Mouse (Mus musculus): ENCODE measurements around the gene Rerg. TPM values are rescaled to one million over a fixed set of nuclear protein-coding genes. Genes with fewer than 3 reads are reported as not detected.

The Rerg gene
- polyA plus RNA-seq, 1 experiment, result not detected

GRCm38 (mm10) chr6:137201166-137201565, 30.9 kb upstream of the Rerg start:
- TF ChIP-seq CTCF (IDR thresholded peaks at IDR 0.05; ENCODE audit: insufficient read depth, low read depth, low read length) (no peak), POLR2A (IDR thresholded peaks at IDR 0.05; ENCODE audit: insufficient read depth, low read depth, low read length) (no peak)
- 98% methylated on average over 3 of the region's 3 CpGs for WGBS
- Histone ChIP-seq H3K4me1 (ENCODE audit: control insufficient read depth, insufficient read depth, low read length) (no peaks in the 10 kb centered on the region), H3K4me3 (ENCODE audit: insufficient read depth, low read depth, low read length) (no peak overlapping the region), H3K27ac (ENCODE audit: insufficient read depth, low read depth, low read length) (no peak overlapping the region)

- H3K27ac ChIP-seq (ENCODE audit: insufficient read depth, low read depth, low read length), result no peak overlapping the region
- no peak for TF ChIP-seq POLR2A (IDR thresholded peaks at IDR 0.05; ENCODE audit: insufficient read depth, low read depth, low read length)
- no peak for TF ChIP-seq CTCF (IDR thresholded peaks at IDR 0.05; ENCODE audit: insufficient read depth, low read depth, low read length)
- H3K4me3 ChIP-seq (ENCODE audit: insufficient read depth, low read depth, low read length), result no peak overlapping the region
- 15% methylated on average over 6 of the region's 6 CpGs for whole genome bisulfite sequencing
- H3K4me1 ChIP-seq (ENCODE audit: control insufficient read depth, insufficient read depth, low read length), result peaks cover 3% of the 10 kb centered on the region
Measured at GRCm38 (mm10) chr6:137192063-137192462, 21.8 kb upstream of the Rerg start.

GRCm38 (mm10) chr6:137191026-137191425, 20.7 kb upstream of the Rerg start:
- WGBS, result 83% methylated on average over 11 of the region's 11 CpGs
- H3K4me1 ChIP-seq (ENCODE audit: control insufficient read depth, insufficient read depth, low read length), result peaks cover 3% of the 10 kb centered on the region
- no peak overlapping the region for H3K27ac ChIP-seq (ENCODE audit: insufficient read depth, low read depth, low read length)
- TF ChIP-seq CTCF (IDR thresholded peaks at IDR 0.05; ENCODE audit: insufficient read depth, low read depth, low read length), result no peak
- TF ChIP-seq POLR2A (IDR thresholded peaks at IDR 0.05; ENCODE audit: insufficient read depth, low read depth, low read length), result no peak
- H3K4me3 ChIP-seq (ENCODE audit: insufficient read depth, low read depth, low read length), result no peak overlapping the region

- Histone ChIP-seq H3K4me1 (ENCODE audit: control insufficient read depth, insufficient read depth, low read length) (peaks cover 3% of the 10 kb centered on the region), H3K4me3 (ENCODE audit: insufficient read depth, low read depth, low read length) (no peak overlapping the region), H3K27ac (ENCODE audit: insufficient read depth, low read depth, low read length) (no peak overlapping the region)
- no peak for TF ChIP-seq POLR2A (IDR thresholded peaks at IDR 0.05; ENCODE audit: insufficient read depth, low read depth, low read length)
- no peak for TF ChIP-seq CTCF (IDR thresholded peaks at IDR 0.05; ENCODE audit: insufficient read depth, low read depth, low read length)
- 93% methylated on average over 6 of the region's 6 CpGs for WGBS
Measured at GRCm38 (mm10) chr6:137190577-137190976, 20.3 kb upstream of the Rerg start.

- no peak for TF ChIP-seq POLR2A (IDR thresholded peaks at IDR 0.05; ENCODE audit: insufficient read depth, low read depth, low read length)
- TF ChIP-seq CTCF (IDR thresholded peaks at IDR 0.05; ENCODE audit: insufficient read depth, low read depth, low read length), result no peak
- WGBS, result 56% methylated on average over 11 of the region's 11 CpGs
- H3K4me3 ChIP-seq (ENCODE audit: insufficient read depth, low read depth, low read length), result no peak overlapping the region
- no peak overlapping the region for H3K27ac ChIP-seq (ENCODE audit: insufficient read depth, low read depth, low read length)
- H3K4me1 ChIP-seq (ENCODE audit: control insufficient read depth, insufficient read depth, low read length), result peaks cover 6% of the 10 kb centered on the region
Measured at GRCm38 (mm10) chr6:137188375-137188926, 18.2 kb upstream of the Rerg start.

- WGBS, result 48% methylated on average over 3 of the region's 3 CpGs
- no peak overlapping the region for H3K4me3 ChIP-seq (ENCODE audit: insufficient read depth, low read depth, low read length)
- no peak overlapping the region for H3K27ac ChIP-seq (ENCODE audit: insufficient read depth, low read depth, low read length)
- H3K4me1 ChIP-seq (ENCODE audit: control insufficient read depth, insufficient read depth, low read length), result peaks cover 12% of the 10 kb centered on the region
- TF ChIP-seq CTCF (IDR thresholded peaks at IDR 0.05; ENCODE audit: insufficient read depth, low read depth, low read length), result no peak
- no peak for TF ChIP-seq POLR2A (IDR thresholded peaks at IDR 0.05; ENCODE audit: insufficient read depth, low read depth, low read length)
Measured at GRCm38 (mm10) chr6:137187426-137187825, 17.1 kb upstream of the Rerg start.

GRCm38 (mm10) chr6:137180636-137181035, 10.3 kb upstream of the Rerg start:
- H3K4me1 ChIP-seq (ENCODE audit: control insufficient read depth, insufficient read depth, low read length), result peaks cover 12% of the 10 kb centered on the region
- TF ChIP-seq POLR2A (IDR thresholded peaks at IDR 0.05; ENCODE audit: insufficient read depth, low read depth, low read length) (no peak), CTCF (IDR thresholded peaks at IDR 0.05; ENCODE audit: insufficient read depth, low read depth, low read length) (no peak)
- no peak overlapping the region for H3K4me3 ChIP-seq (ENCODE audit: insufficient read depth, low read depth, low read length)
- H3K27ac ChIP-seq (ENCODE audit: insufficient read depth, low read depth, low read length), result no peak overlapping the region
- WGBS, result 91% methylated on average over 6 of the region's 6 CpGs

- peaks cover 12% of the 10 kb centered on the region for H3K4me1 ChIP-seq (ENCODE audit: control insufficient read depth, insufficient read depth, low read length)
- H3K27ac ChIP-seq (ENCODE audit: insufficient read depth, low read depth, low read length), result no peak overlapping the region
- no peak overlapping the region for H3K4me3 ChIP-seq (ENCODE audit: insufficient read depth, low read depth, low read length)
- TF ChIP-seq POLR2A (IDR thresholded peaks at IDR 0.05; ENCODE audit: insufficient read depth, low read depth, low read length), result no peak
- TF ChIP-seq CTCF (IDR thresholded peaks at IDR 0.05; ENCODE audit: insufficient read depth, low read depth, low read length), result no peak
- WGBS, result 68% methylated on average over 8 of the region's 8 CpGs
Measured at GRCm38 (mm10) chr6:137180115-137180514, 9.8 kb upstream of the Rerg start.

GRCm38 (mm10) chr6:137179026-137179425, 8.7 kb upstream of the Rerg start:
- no peak overlapping the region for H3K4me3 ChIP-seq (ENCODE audit: insufficient read depth, low read depth, low read length)
- H3K4me1 ChIP-seq (ENCODE audit: control insufficient read depth, insufficient read depth, low read length), result peaks cover 12% of the 10 kb centered on the region
- TF ChIP-seq CTCF (IDR thresholded peaks at IDR 0.05; ENCODE audit: insufficient read depth, low read depth, low read length) (no peak), POLR2A (IDR thresholded peaks at IDR 0.05; ENCODE audit: insufficient read depth, low read depth, low read length) (no peak)
- 77% methylated on average over 3 of the region's 3 CpGs for WGBS
- H3K27ac ChIP-seq (ENCODE audit: insufficient read depth, low read depth, low read length), result no peak overlapping the region

GRCm38 (mm10) chr6:137170646-137171045, 349 bp upstream of the Rerg start:
- no peak overlapping the region for H3K4me3 ChIP-seq (ENCODE audit: insufficient read depth, low read depth, low read length)
- 66% methylated on average over 7 of the region's 7 CpGs for WGBS
- TF ChIP-seq POLR2A (IDR thresholded peaks at IDR 0.05; ENCODE audit: insufficient read depth, low read depth, low read length) (no peak), CTCF (IDR thresholded peaks at IDR 0.05; ENCODE audit: insufficient read depth, low read depth, low read length) (no peak)
- no peak overlapping the region for H3K27ac ChIP-seq (ENCODE audit: insufficient read depth, low read depth, low read length)
- H3K4me1 ChIP-seq (ENCODE audit: control insufficient read depth, insufficient read depth, low read length), result peaks cover 5% of the 10 kb centered on the region
